Mouse (Mus musculus): ENCODE results near the gene Col11a1. TPM values are rescaled to one million over a fixed set of nuclear protein-coding genes. Genes with fewer than 3 reads are reported as not detected.
A peak's percentile ranks its signal among the peaks of the same experiment; 100 is the strongest.

Gene Col11a1
- 208 and 275 TPM in 2 replicates for polyA plus RNA-seq (2012; rRNA removed)
- polyA plus RNA-seq (2014; fragmentation: Nextera tagmentation; extraction: Ambion mirVana), result 167 and 172 TPM in 2 replicates

GRCm38 (mm10) chr3:114029971-114030635 is at the start of gene Col11a1:
Col11a1 (plus strand) TSS chr3:114030540.
- Histone ChIP-seq H3K36me3 (ENCODE audit: control insufficient read depth, insufficient read depth, low read length) (no peaks in the 10 kb centered on the region), H3K4me3 (replicated peaks; ENCODE audit: low read length) (peak within 1 kb of the TSS; percentile 67), H3K27me3 (ENCODE audit: control insufficient read depth, insufficient read depth, low read length) (no peaks in the 10 kb centered on the region), H3K4me1 (ENCODE audit: control insufficient read depth, insufficient read depth, low read length) (0 out of 2 replicates have a peak, but pooled peaks cover 8% of the 10 kb centered on the region), H3K4me2 (replicated peaks; ENCODE audit: low read depth, low read length, severe bottlenecking) (peak within 1 kb of the TSS; percentile 62), H3K9me3 (ENCODE audit: control insufficient read depth, low read length) (no peaks in the 10 kb centered on the region), H3K9ac (ENCODE audit: low read depth, low read length, severe bottlenecking) (peak within 1 kb of the TSS; percentile 69), H3K27ac (replicated peaks; ENCODE audit: low read depth, low read length) (peak within 1 kb of the TSS; percentile 81)
- TF ChIP-seq POLR2A (IDR thresholded peaks at IDR 0.05; ENCODE audit: borderline replicate concordance, extremely low read depth, insufficient read depth, insufficient read length), result no peak
- 0% methylated on average over 19 of the region's 19 CpGs for WGBS
- DNase-seq (ENCODE audit: low spot score) (peak; percentile 94), ATAC-seq (ENCODE audit: low FRiP score, low read depth) (peak; percentile 97)

DNA sequence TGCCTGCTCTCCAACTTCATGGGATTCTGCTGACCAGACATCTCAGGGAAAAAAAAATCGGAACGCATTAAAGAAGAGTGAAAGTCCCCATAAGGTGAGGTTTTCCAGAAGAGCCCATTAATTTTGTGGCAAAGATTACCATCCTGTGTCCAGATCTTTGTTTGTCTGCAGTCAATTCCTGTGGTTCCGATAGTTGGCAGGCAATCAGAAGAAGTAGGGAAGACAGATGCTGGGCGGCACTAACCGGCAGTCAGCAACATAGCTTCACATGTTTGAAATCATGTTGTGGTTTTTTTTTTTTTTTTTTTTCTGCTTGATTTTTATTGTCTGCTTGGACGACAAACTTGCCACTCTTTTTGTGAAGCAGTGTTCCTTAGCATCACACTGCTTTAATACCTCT is 39.4 kb upstream of the Col11a1 start:
- no peak for TF ChIP-seq POLR2A (IDR thresholded peaks at IDR 0.05; ENCODE audit: borderline replicate concordance, extremely low read depth, insufficient read depth, insufficient read length)
- Histone ChIP-seq H3K27ac (replicated peaks; ENCODE audit: low read depth, low read length) (no peak overlapping the region), H3K9me3 (ENCODE audit: control insufficient read depth, low read length) (no peaks in the 10 kb centered on the region), H3K4me3 (replicated peaks; ENCODE audit: low read length) (no peak overlapping the region), H3K27me3 (ENCODE audit: control insufficient read depth, insufficient read depth, low read length) (no peaks in the 10 kb centered on the region), H3K4me1 (ENCODE audit: control insufficient read depth, insufficient read depth, low read length) (no peaks in the 10 kb centered on the region), H3K9ac (ENCODE audit: low read depth, low read length, severe bottlenecking) (no peak overlapping the region), H3K4me2 (replicated peaks; ENCODE audit: low read depth, low read length, severe bottlenecking) (no peak overlapping the region), H3K36me3 (ENCODE audit: control insufficient read depth, insufficient read depth, low read length) (no peaks in the 10 kb centered on the region)
- DNase-seq (ENCODE audit: low spot score), result no peak
- 65% methylated on average over 6 of the region's 6 CpGs for WGBS
- no peak for ATAC-seq (ENCODE audit: low FRiP score, low read depth)

DNA sequence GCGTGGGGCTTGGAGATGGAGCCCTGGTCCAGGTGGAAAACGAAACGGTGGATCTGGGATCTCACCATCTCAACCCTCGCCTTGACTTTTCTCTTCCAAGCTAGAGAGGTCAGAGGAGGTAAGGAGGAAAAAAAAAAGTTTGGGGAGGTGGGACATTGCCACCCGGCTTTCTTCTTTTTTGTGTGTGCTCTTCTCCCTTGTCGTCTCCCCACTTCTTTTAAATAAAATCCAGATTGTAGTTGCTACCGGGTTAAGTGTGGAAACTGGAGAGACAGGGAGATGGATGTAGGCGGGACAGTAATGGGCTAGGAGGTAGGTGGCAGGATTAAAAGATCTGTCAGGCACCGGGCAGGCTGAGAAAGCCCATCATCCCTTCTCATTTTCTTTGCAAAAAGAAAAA is 546 bp downstream of the Col11a1 start:
- no peak for ATAC-seq (ENCODE audit: low FRiP score, low read depth)
- H3K4me2 ChIP-seq (replicated peaks; ENCODE audit: low read depth, low read length, severe bottlenecking), result peak overlapping the region; percentile 62
- no peak for DNase-seq (ENCODE audit: low spot score)
- WGBS, result under 1% methylated on average over 9 of the region's 9 CpGs
- H3K4me3 ChIP-seq (replicated peaks; ENCODE audit: low read length), result peak overlapping the region; percentile 67
- H3K9me3 ChIP-seq (ENCODE audit: control insufficient read depth, low read length), result no peaks in the 10 kb centered on the region
- no peaks in the 10 kb centered on the region for H3K27me3 ChIP-seq (ENCODE audit: control insufficient read depth, insufficient read depth, low read length)
- no peak for TF ChIP-seq POLR2A (IDR thresholded peaks at IDR 0.05; ENCODE audit: borderline replicate concordance, extremely low read depth, insufficient read depth, insufficient read length)
- H3K36me3 ChIP-seq (ENCODE audit: control insufficient read depth, insufficient read depth, low read length), result no peaks in the 10 kb centered on the region
- H3K9ac ChIP-seq (ENCODE audit: low read depth, low read length, severe bottlenecking), result peak overlapping the region; percentile 69
- 0 out of 2 replicates have a peak, but pooled peaks cover 8% of the 10 kb centered on the region for H3K4me1 ChIP-seq (ENCODE audit: control insufficient read depth, insufficient read depth, low read length)
- peak overlapping the region; percentile 81 for H3K27ac ChIP-seq (replicated peaks; ENCODE audit: low read depth, low read length)

DNA sequence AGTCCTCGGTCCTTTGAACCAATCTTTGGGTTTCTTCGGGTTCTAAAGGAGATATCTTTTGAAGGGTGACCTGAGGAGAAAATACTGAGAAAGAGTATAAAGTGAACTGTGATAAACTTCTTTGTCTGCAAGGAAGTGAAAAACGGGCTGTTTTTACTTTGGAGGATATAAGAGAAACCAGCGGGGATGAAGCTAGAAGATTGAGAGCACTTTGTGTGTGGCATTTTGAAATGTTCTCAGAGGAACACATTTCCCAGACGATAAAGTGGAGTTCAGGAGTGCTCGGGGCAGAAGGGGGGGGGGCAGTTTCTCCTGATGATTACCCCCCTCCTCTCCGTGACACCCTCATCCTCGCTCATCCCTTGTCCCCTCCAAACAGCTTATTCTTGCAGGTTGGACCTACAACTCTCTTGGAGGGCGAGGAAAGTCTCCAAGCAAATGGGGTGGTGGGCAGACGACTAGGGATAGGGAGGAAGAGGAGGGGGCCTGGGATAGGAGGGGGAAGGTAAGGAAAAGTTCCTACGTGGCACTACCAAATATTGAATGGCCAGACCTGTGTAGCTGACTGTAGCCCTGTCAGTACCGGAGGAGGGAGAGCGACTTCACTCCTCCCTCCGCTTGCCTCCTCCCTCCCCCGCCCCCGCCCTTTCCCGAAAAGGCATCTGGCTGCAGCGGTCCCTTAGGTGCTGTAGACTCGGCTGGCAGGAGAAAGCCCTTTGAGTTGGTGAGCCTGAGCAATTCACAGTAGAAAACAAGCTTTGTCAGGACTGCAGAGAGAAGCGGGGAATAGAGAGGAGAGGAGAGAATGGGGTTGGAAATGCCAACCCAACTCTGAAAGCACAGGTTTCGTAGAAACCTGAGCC is 1.2 kb downstream of the Col11a1 start:
- H3K27ac ChIP-seq (replicated peaks; ENCODE audit: low read depth, low read length), result peak overlapping the region; percentile 81
- 1% methylated on average over 21 of the region's 21 CpGs for WGBS

DNA sequence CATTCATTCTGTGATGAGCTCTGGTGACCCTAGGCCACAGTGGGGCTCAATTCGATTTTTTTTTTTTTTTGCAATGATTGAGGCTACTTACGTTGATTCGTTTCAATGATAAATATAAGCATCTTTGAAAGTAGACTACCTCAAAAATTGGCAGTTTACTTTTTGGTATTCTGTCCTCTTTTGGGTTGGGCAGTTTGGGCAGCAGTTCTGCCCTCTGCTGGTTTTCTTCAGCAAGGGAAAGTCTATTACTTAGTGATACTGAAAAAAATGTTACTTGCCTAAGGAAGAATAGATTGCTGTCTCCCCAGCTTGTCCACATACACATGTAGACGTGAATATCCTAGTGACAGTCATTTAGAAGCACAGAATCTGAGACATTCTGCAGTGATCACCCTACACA is 2.0 kb downstream of the Col11a1 start:
- Histone ChIP-seq H3K9ac (ENCODE audit: low read depth, low read length, severe bottlenecking) (peak overlapping the region; percentile 69), H3K9me3 (ENCODE audit: control insufficient read depth, low read length) (no peaks in the 10 kb centered on the region), H3K27ac (replicated peaks; ENCODE audit: low read depth, low read length) (peak overlapping the region; percentile 81), H3K4me1 (ENCODE audit: control insufficient read depth, insufficient read depth, low read length) (0 out of 2 replicates have a peak, but pooled peaks cover 8% of the 10 kb centered on the region), H3K36me3 (ENCODE audit: control insufficient read depth, insufficient read depth, low read length) (no peaks in the 10 kb centered on the region; the same call in 1 of the 2 replicates), H3K4me2 (replicated peaks; ENCODE audit: low read depth, low read length, severe bottlenecking) (peak overlapping the region; percentile 62), H3K4me3 (replicated peaks; ENCODE audit: low read length) (peak overlapping the region; percentile 67), H3K27me3 (ENCODE audit: control insufficient read depth, insufficient read depth, low read length) (no peaks in the 10 kb centered on the region)
- ATAC-seq (ENCODE audit: low FRiP score, low read depth) (no peak), DNase-seq (ENCODE audit: low spot score) (peak; percentile 37)
- no peak for TF ChIP-seq POLR2A (IDR thresholded peaks at IDR 0.05; ENCODE audit: borderline replicate concordance, extremely low read depth, insufficient read depth, insufficient read length)
- WGBS, result 10% methylated on average over 4 of the region's 4 CpGs

More for the DNA sequence above, 1.2 kb downstream of the Col11a1 start:
- Histone ChIP-seq H3K9me3 (ENCODE audit: control insufficient read depth, low read length) (no peaks in the 10 kb centered on the region), H3K36me3 (ENCODE audit: control insufficient read depth, insufficient read depth, low read length) (no peaks in the 10 kb centered on the region), H3K27me3 (ENCODE audit: control insufficient read depth, insufficient read depth, low read length) (no peaks in the 10 kb centered on the region), H3K4me3 (replicated peaks; ENCODE audit: low read length) (peak overlapping the region; percentile 67), H3K4me1 (ENCODE audit: control insufficient read depth, insufficient read depth, low read length) (0 out of 2 replicates have a peak, but pooled peaks cover 8% of the 10 kb centered on the region), H3K4me2 (replicated peaks; ENCODE audit: low read depth, low read length, severe bottlenecking) (peak overlapping the region; percentile 62), H3K9ac (ENCODE audit: low read depth, low read length, severe bottlenecking) (peak overlapping the region; percentile 69)
- DNase-seq (ENCODE audit: low spot score) (peak; percentile 74), ATAC-seq (ENCODE audit: low FRiP score, low read depth) (peak; percentile 44)
- TF ChIP-seq POLR2A (IDR thresholded peaks at IDR 0.05; ENCODE audit: borderline replicate concordance, extremely low read depth, insufficient read depth, insufficient read length), result no peak

All from limb, embryonic 14.5 days (tissue).